Mouse (Mus musculus) C2C12 (cell line): Measurements from ENCODE around the gene Prnp. TPM values are rescaled to one million over a fixed set of nuclear protein-coding genes. Genes with fewer than 3 reads are reported as not detected.

Experiments
- H3K27me3 ChIP-seq: one replicate; pipeline ENCODE4 v1.6.1; 2011; ENCODE audit not compliant: control insufficient read depth, insufficient read depth, insufficient read length
- H3K36me3 ChIP-seq: one replicate; pipeline ENCODE4 v1.6.1; 2011; ENCODE audit not compliant: control insufficient read depth, insufficient read depth
- H3K4me3 ChIP-seq: one replicate; pipeline ENCODE4 v1.5.1; 2011; ENCODE audit warnings: mild to moderate bottlenecking, control low read depth; ENCODE audit not compliant: poor library complexity, insufficient read depth, severe bottlenecking
- H3K79me2 ChIP-seq: one replicate; pipeline ENCODE4 v1.6.1; 2011; ENCODE audit not compliant: control insufficient read depth, insufficient read depth
- H3K79me3 ChIP-seq: one replicate; pipeline ENCODE4 v1.6.1; 2011; ENCODE audit warnings: low read depth, control low read depth
- H3ac ChIP-seq: one replicate; pipeline ENCODE3; 2011; ENCODE audit warnings: low read depth; ENCODE audit not compliant: control insufficient read depth, insufficient read length
- CEBPB ChIP-seq: IDR thresholded peaks from one replicate; pipeline ENCODE4 v1.6.1; 2011; ENCODE audit warnings: low read depth, mild to moderate bottlenecking, control low read depth, moderate library complexity
- CTCF ChIP-seq: IDR thresholded peaks from one replicate; pipeline ENCODE4 v1.5.1; 2011; ENCODE audit not compliant: control insufficient read depth, insufficient read depth, insufficient read length
- FOSL1 ChIP-seq: IDR thresholded peaks from one replicate; pipeline ENCODE4 v1.8.0; 2011; ENCODE audit warnings: mild to moderate bottlenecking, low read length; ENCODE audit not compliant: poor library complexity, insufficient read depth, severe bottlenecking
- MAX ChIP-seq: IDR thresholded peaks from one replicate; pipeline ENCODE4 v1.6.1; 2011; ENCODE audit warnings: mild to moderate bottlenecking, control low read depth
- MYOD1 ChIP-seq: IDR thresholded peaks from one replicate; pipeline ENCODE4 v1.6.1; 2011; ENCODE audit warnings: low read depth; ENCODE audit not compliant: control insufficient read depth, insufficient read length
- MYOG ChIP-seq: IDR thresholded peaks from one replicate; pipeline ENCODE4 v1.6.1; 2011; ENCODE audit not compliant: control insufficient read depth, insufficient read length; ENCODE audit errors: extremely low read depth
- USF1 ChIP-seq: IDR thresholded peaks from one replicate; pipeline ENCODE4 v1.6.1; 2011; ENCODE audit warnings: low read depth, mild to moderate bottlenecking, control low read depth, moderate library complexity
- polyA plus RNA-seq: library from polyadenylated mRNA; unstranded; fragments of >200 nt; fragmentation: generic; extraction: Trizol; gene quantifications from one replicate; pipeline ENCODE4 v1.2.1, GENCODE M21; 2012; ENCODE audit warnings: missing spikeins

The Prnp gene
- polyA plus RNA-seq, 1 experiment = 50.1 TPM

DNA sequence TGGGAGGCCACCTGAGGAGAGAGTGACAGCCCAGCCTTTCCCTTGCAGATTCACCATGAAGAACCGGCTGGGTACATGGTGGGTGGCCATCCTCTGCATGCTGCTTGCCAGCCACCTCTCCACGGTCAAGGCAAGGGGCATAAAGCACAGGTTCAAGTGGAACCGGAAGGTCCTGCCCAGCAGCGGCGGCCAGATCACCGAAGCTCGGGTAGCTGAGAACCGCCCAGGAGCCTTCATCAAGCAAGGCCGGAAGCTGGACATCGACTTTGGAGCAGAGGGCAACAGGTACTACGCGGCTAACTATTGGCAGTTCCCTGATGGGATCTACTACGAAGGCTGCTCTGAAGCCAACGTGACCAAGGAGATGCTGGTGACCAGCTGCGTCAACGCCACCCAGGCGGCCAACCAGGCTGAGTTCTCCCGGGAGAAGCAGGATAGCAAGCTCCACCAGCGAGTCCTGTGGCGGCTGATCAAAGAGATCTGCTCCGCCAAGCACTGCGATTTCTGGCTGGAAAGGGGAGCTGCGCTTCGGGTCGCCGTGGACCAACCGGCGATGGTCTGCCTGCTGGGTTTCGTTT, 43.3 kb downstream of the Prnp start:
- Histone ChIP-seq H3ac (no peak overlapping the region), H3K79me3 (no peaks in the 10 kb centered on the region), H3K27me3 (peaks cover 8% of the 10 kb centered on the region), H3K36me3 (no peaks in the 10 kb centered on the region), H3K79me2 (no peaks in the 10 kb centered on the region), H3K4me3 (no peak overlapping the region)
- TF ChIP-seq MYOD1 = no peak
- no peak for TF ChIP-seq MYOG
- TF ChIP-seq FOSL1 = no peak
- TF ChIP-seq CEBPB = no peak
- TF ChIP-seq CTCF = no peak

DNA sequence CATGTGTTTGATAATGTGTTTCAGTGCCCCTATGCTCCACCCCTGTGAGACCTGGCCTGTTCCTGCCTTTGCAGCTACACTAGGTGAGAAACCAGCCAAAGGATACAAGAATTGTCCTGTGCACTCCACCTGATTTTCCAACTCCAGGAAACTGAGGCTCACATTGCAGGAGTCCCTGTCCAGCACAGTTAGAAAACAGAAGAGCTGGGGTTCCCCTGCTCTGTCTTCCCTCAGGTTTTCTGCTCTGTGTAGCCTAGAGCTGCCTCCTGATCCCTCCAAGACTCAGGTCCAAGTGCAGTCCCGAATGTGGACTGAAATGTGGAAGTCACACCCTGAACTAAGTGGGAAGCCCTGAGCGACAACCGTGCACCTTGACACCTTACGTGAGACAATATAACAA, 44.0 kb downstream of the Prnp start:
- Histone ChIP-seq H3K4me3 (no peak overlapping the region), H3K79me2 (no peaks in the 10 kb centered on the region), H3K27me3 (peaks cover 8% of the 10 kb centered on the region)

DNA sequence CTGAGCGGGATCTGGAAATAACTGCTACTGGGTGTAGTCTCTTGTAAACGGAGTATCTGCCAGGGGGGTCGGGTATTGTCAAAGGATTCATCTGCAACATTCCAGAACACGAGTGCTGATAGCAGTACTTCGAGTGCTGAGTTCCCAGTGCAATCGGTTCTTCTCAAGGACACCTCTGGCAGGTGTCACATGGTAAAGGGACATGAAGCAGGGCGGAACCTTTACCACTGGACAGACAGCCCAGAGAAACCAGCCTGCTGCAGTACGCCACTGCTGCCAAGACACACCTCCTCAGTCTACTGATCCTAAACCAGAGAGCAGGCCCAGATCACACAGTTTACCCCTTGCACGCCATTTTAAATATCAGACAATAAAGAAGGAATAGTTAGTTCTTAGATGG, 45.1 kb downstream of the Prnp start:
- Histone ChIP-seq H3K4me3 (no peak overlapping the region), H3K79me3 (no peaks in the 10 kb centered on the region), H3K27me3 (peaks cover 8% of the 10 kb centered on the region)

More for the DNA sequence above, 44.0 kb downstream of the Prnp start:
- no peaks in the 10 kb centered on the region for H3K36me3 ChIP-seq
- no peak overlapping the region for H3ac ChIP-seq
- no peaks in the 10 kb centered on the region for H3K79me3 ChIP-seq
- TF ChIP-seq FOSL1 (no peak), MYOG (no peak), CTCF (no peak), MAX (no peak), MYOD1 (no peak), CEBPB (no peak), USF1 (no peak)

DNA sequence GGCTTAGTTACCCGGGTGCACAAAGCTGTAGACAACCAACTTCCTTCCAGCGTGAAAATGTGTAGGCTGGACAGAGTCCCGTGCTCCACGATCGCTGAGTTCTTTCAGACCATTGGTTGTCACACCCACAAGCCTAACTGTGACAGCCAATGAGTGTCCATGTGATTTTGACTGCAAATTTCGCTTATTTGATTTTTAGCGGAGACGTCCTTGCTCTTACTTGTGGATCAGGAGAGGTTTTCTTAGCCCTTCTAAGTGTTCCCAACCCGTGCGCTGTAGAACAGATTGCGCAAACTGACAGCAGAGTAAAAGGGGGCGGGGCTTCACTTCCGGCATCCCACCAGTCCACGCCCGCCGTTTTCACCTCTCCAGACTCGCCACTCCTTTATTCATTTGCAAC, 45.5 kb downstream of the Prnp start:
- Histone ChIP-seq H3K4me3 (no peak overlapping the region), H3K27me3 (peaks cover 8% of the 10 kb centered on the region), H3K79me2 (no peaks in the 10 kb centered on the region), H3K36me3 (no peaks in the 10 kb centered on the region), H3K79me3 (no peaks in the 10 kb centered on the region), H3ac (no peak overlapping the region)
- no peak for TF ChIP-seq FOSL1
- no peak for TF ChIP-seq MYOD1
- TF ChIP-seq CEBPB = peak; percentile 69
- no peak for TF ChIP-seq CTCF

More for the DNA sequence above, 45.1 kb downstream of the Prnp start:
- Histone ChIP-seq H3K36me3 (no peaks in the 10 kb centered on the region), H3ac (no peak overlapping the region), H3K79me2 (no peaks in the 10 kb centered on the region)
- TF ChIP-seq USF1 (no peak), MYOD1 (no peak), CTCF (no peak), FOSL1 (no peak), MYOG (no peak), MAX (no peak), CEBPB (no peak)

DNA sequence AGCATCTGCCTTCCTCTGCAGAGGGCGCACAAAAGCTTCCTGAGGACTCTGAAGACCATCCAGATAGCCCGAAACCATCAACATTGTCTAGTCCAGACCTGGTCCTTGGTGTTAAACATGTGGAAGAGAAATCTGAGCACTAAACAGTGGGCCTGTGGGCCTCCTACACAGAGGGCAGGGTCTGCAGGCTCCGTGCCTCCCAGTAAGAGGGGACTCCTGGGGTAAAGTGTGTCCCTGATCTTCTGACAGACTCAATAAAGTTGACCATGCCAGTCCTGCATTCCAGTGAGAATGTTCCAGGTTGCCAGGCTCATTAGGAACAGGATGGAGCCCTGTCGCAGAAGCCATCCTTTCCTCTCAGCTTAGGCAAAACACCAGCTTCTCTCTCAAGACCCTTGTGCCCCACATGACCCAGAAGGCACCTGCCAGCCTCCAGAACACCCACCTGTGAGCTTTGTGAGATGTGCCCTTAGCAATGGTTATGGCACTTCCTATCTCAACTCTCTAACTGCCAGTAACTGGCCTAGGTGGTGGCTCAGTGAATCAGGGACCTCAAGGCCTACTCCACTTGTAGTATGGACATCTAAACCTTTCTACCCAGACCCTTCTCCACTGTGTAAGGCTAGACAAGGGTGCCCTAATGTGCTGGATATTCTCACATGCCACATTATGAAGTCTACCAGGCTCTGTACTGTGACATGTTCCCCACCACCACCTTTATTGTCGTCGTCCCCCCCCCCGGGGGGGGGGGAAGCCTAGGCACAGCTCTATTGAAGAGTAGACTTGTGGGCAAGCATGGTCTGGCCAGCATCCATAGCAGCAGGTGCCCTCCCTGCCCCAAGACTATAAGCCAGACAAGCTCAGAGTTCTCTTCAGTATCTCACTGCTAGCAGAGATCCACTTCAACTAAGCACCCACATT, 46.9 kb downstream of the Prnp start:
- Histone ChIP-seq H3K79me3 (no peaks in the 10 kb centered on the region), H3K36me3 (no peaks in the 10 kb centered on the region), H3ac (no peak overlapping the region), H3K27me3 (peaks cover 9% of the 10 kb centered on the region), H3K4me3 (no peak overlapping the region), H3K79me2 (no peaks in the 10 kb centered on the region)
- TF ChIP-seq MYOD1 = no peak

- Histone ChIP-seq H3K36me3 (no peaks in the 10 kb centered on the region), H3K4me3 (no peak overlapping the region), H3K79me3 (no peaks in the 10 kb centered on the region), H3K79me2 (no peaks in the 10 kb centered on the region), H3K27me3 (peaks cover 10% of the 10 kb centered on the region), H3ac (no peak overlapping the region)
- TF ChIP-seq USF1 = no peak
- TF ChIP-seq CEBPB = no peak
- no peak for TF ChIP-seq FOSL1
- TF ChIP-seq CTCF = no peak
- TF ChIP-seq MYOG = no peak
- no peak for TF ChIP-seq MAX
- no peak for TF ChIP-seq MYOD1
Measured at GRCm38 (mm10) chr2:131957731-131958222, 48.0 kb downstream of the Prnp start.
